8 mouse cellular contexts compared by ENCODE assay signal in genomic region chr11:60779673-60780189, GRCm38 (mm10). TPM values are rescaled to one million over a fixed set of nuclear protein-coding genes. Genes with fewer than 3 reads are reported as not detected.
A peak's percentile ranks its signal among the peaks of the same experiment; 100 is the strongest.
DNase-seq lines count a peak whose midpoint lies in the region; ATAC-seq and TF ChIP-seq lines count a peak whose summit lies in the region.

No protein-coding gene starts in this region.

- peak overlapping the region; percentile 89 for H3K9ac ChIP-seq in CH12.LX (ENCODE audit: insufficient read depth, low read depth)
- H3K9ac ChIP-seq in forebrain, postnatal 0 days = no peak overlapping the region
- H3K9ac ChIP-seq in liver, embryonic 16.5 days (ENCODE audit: low read depth, low read length) = no peak overlapping the region

- TF ChIP-seq RAD21 in CH12.LX (IDR thresholded peaks at IDR 0.05; ENCODE audit: low read depth, low read length) = peak; percentile 48

- H3K4me2 ChIP-seq in CH12.LX (ENCODE audit: insufficient read depth, low read depth, poor library complexity, severe bottlenecking) = peak overlapping the region; percentile 72
- H3K4me2 ChIP-seq in forebrain, postnatal 0 days (ENCODE audit: low read depth) = peak overlapping the region; percentile 31; the same call in 1 of the 2 replicates
- H3K4me2 ChIP-seq in liver, embryonic 16.5 days (ENCODE audit: low read depth, low read length) = peak overlapping the region; percentile 60

- H3K27ac ChIP-seq in CH12.LX (ENCODE audit: insufficient read depth, low read depth) = no peak overlapping the region
- H3K27ac ChIP-seq in forebrain, postnatal 0 days (ENCODE audit: low read depth, low read length) = no peak overlapping the region
- H3K27ac ChIP-seq in liver, embryonic 16.5 days (ENCODE audit: low read length) = no peak overlapping the region

- dilution Hi-C loops in CH12.LX (cut with MboI; ENCODE audit: extremely low pct_ligation_motif_present, extremely low pct_unique_long_range_greater_than_20kb, low sequenced_read_pairs) = no loop called here

- peaks cover 89% of the 10 kb centered on the region for H3K79me2 ChIP-seq in CH12.LX (replicated peaks; ENCODE audit: control insufficient read depth, extremely low read depth, insufficient read depth, poor library complexity, severe bottlenecking)

- no peak for TF ChIP-seq EP300 in CH12.LX (IDR thresholded peaks at IDR 0.05; ENCODE audit: low read length)

- in situ Hi-C loops in CH12.LX (cut with MboI; ENCODE audit: low pct_ligation_motif_present, low pct_unique_long_range_greater_than_20kb, low sequenced_read_pairs) = loop anchor here (5.0 kb wide), 2 partner anchors 33 to 93 kb away; partner anchors contain the start of gene Shmt1

- no peaks in the 10 kb centered on the region for H3K27me3 ChIP-seq in CH12.LX (replicated peaks)
- H3K27me3 ChIP-seq in forebrain, postnatal 0 days (ENCODE audit: insufficient read depth, low read length) = no peaks in the 10 kb centered on the region
- no peaks in the 10 kb centered on the region for H3K27me3 ChIP-seq in liver, embryonic 16.5 days (ENCODE audit: control insufficient read depth, insufficient read depth, low read depth, low read length)

- DNase-seq in gastrocnemius, adult 18-20 months (ENCODE audit: low spot score) = peak; percentile 44
- DNase-seq in gastrocnemius, postnatal 4 days (ENCODE audit: low spot score in 2 of 2) = no peak
- no peak for DNase-seq in CH12.LX (ENCODE audit: extremely low read depth)
- DNase-seq in forebrain, postnatal 0 days = no peak
- DNase-seq in urinary bladder, adult 2 months (ENCODE audit: low spot score) = no peak
- DNase-seq in layer of hippocampus, adult 18-20 months (ENCODE audit: low spot score in 2 of 2) = no peak

- TF ChIP-seq POLR2A in CH12.LX (IDR thresholded peaks at IDR 0.05; ENCODE audit: low read depth, low read length) = no peak

- ATAC-seq in forebrain, postnatal 0 days = no peak
- ATAC-seq in liver, embryonic 16.5 days (ENCODE audit: low read depth) = no peak
- no peak for ATAC-seq in CD4-positive, CD25-positive, alpha-beta regulatory T cell, adult 4 months

- H3K4me1 ChIP-seq in CH12.LX (ENCODE audit: control insufficient read depth in 1 of 2, insufficient read depth in 2 of 2) = peaks cover 6 to 68% of the 10 kb centered on the region in 2 experiments; a peak in 3 of 4 replicates
- H3K4me1 ChIP-seq in forebrain, postnatal 0 days (ENCODE audit: insufficient read depth) = peaks cover 38% of the 10 kb centered on the region
- peaks cover 57% of the 10 kb centered on the region for H3K4me1 ChIP-seq in liver, embryonic 16.5 days (ENCODE audit: control insufficient read depth, low read depth, low read length)

- H3K4me3 ChIP-seq in CH12.LX (replicated peaks in 1 of 3; ENCODE audit: low read depth in 2 of 3, low read length in 2 of 3, poor library complexity in 1 of 3) = peak overlapping the region; percentile 78 to 98 (median 79)
- H3K4me3 ChIP-seq in forebrain, postnatal 0 days (ENCODE audit: low read depth, low read length) = no peak overlapping the region
- H3K4me3 ChIP-seq in liver, embryonic 16.5 days (ENCODE audit: low read depth, low read length) = peak overlapping the region; percentile 43

- TF ChIP-seq CTCF in CH12.LX (conservative IDR thresholded peaks at IDR 0.05 in 1 of 2, IDR thresholded peaks at IDR 0.05 in 1 of 2; ENCODE audit: low read depth in 2 of 2, low read length in 2 of 2) = peak; percentile 13 to 53; a peak in 2 of 4 replicates
- no peak for TF ChIP-seq CTCF in forebrain, postnatal 0 days (IDR thresholded peaks at IDR 0.05; ENCODE audit: low read depth)

- H3K9me3 ChIP-seq in CH12.LX (replicated peaks; ENCODE audit: low read length) = no peaks in the 10 kb centered on the region
- H3K9me3 ChIP-seq in forebrain, postnatal 0 days (ENCODE audit: low read length) = no peaks in the 10 kb centered on the region
- no peaks in the 10 kb centered on the region for H3K9me3 ChIP-seq in liver, embryonic 16.5 days (replicated peaks; ENCODE audit: control insufficient read depth, low read length)

- 92% methylated on average over 10 of the region's 10 CpGs for WGBS in forebrain, postnatal 0 days
- WGBS in liver, embryonic 16.5 days (ENCODE audit: insufficient replicate concordance) = 78% methylated on average over 10 of the region's 10 CpGs

- peaks cover 34 to 58% of the 10 kb centered on the region in 2 experiments for H3K36me3 ChIP-seq in CH12.LX (replicated peaks in 1 of 2; ENCODE audit: control insufficient read depth in 1 of 2, insufficient read depth in 1 of 2, low read length in 1 of 2)
- peaks cover 16% of the 10 kb centered on the region for H3K36me3 ChIP-seq in forebrain, postnatal 0 days (ENCODE audit: insufficient read depth)
- peaks cover 2% of the 10 kb centered on the region; the same call in 1 of the 2 replicates for H3K36me3 ChIP-seq in liver, embryonic 16.5 days (ENCODE audit: control insufficient read depth, insufficient read depth)

TF ChIP-seq in CH12.LX, 34 proteins besides CTCF, POLR2A, EP300 and RAD21 (continues in another document):
- TF ChIP-seq MXI1 (IDR thresholded peaks at IDR 0.05; ENCODE audit: low read depth, low read length) (peak; percentile 35; the same call in 1 of the 2 replicates), SMC3 (IDR thresholded peaks at IDR 0.05; ENCODE audit: low read depth, low read length) (peak; percentile 34; the same call in 1 of the 2 replicates)

RNA-seq across cellular contexts. Expression of gene Smcr8, which starts 2.4 kb away (rescaled TPM):
- 10 to 100 TPM; 18.4 to 18.5 TPM for total RNA-seq in gastrocnemius, adult 18-20 months (2021)
- total RNA-seq in gastrocnemius, postnatal 4 days (2021) = 10 to 100 TPM; 15.9 to 18.0 TPM
- total RNA-seq in CH12.LX (2012; rRNA removed) (22.4 and 24.6 TPM in 2 replicates), CH12.LX (2014; rRNA removed) (8.5 and 11.0 TPM in 2 replicates)
- polyA plus RNA-seq in CH12.LX (2012; ENCODE audit: insufficient read length, low read depth) = 24.5 and 27.5 TPM in 2 replicates
- 11.4 and 15.4 TPM in 2 replicates for total RNA-seq in forebrain, postnatal 0 days (2014; rRNA removed)
- 2.6 and 3.2 TPM in 2 replicates for polyA plus RNA-seq in forebrain, postnatal 0 days (2015; fragmentation: Nextera tagmentation; extraction: Ambion mirVana)
- polyA plus RNA-seq in liver, embryonic 16.5 days (2015; fragmentation: Nextera tagmentation; extraction: Ambion mirVana) = 3.3 and 3.6 TPM in 2 replicates
- 8.2 and 8.9 TPM in 2 replicates for polyA plus RNA-seq in urinary bladder, adult 2 months (2012; rRNA removed)
- 1 to 10 TPM; 5.7 to 6.6 TPM for polyA plus RNA-seq in CD4-positive, CD25-positive, alpha-beta regulatory T cell, adult 4 months (2017; shearing (Covaris generic))
- total RNA-seq in layer of hippocampus, adult 18-20 months (2021) = 10 to 100 TPM; 32.9 to 34.1 TPM

RNA-seq across cellular contexts. Expression of gene Top3a, which starts 2.6 kb away (rescaled TPM):
- total RNA-seq in gastrocnemius, adult 18-20 months (2021) = 1 to 10 TPM; 3.7 to 5.0 TPM
- total RNA-seq in gastrocnemius, postnatal 4 days (2021) = 10 to 100 TPM in 1 of 2 experiments, 1 to 10 TPM in 1; 9.4 to 10.6 TPM
- total RNA-seq in CH12.LX (2012; rRNA removed) = 28.8 and 28.9 TPM in 2 replicates
- total RNA-seq in CH12.LX (2014; rRNA removed) = 19.6 and 20.6 TPM in 2 replicates
- 38.9 and 43.7 TPM in 2 replicates for polyA plus RNA-seq in CH12.LX (2012; ENCODE audit: insufficient read length, low read depth)
- total RNA-seq in forebrain, postnatal 0 days (2014; rRNA removed) = 9.2 and 11.5 TPM in 2 replicates
- polyA plus RNA-seq in forebrain, postnatal 0 days (2015; fragmentation: Nextera tagmentation; extraction: Ambion mirVana) = 2.8 and 3.9 TPM in 2 replicates
- 5.5 and 6.2 TPM in 2 replicates for polyA plus RNA-seq in liver, embryonic 16.5 days (2015; fragmentation: Nextera tagmentation; extraction: Ambion mirVana)
- polyA plus RNA-seq in urinary bladder, adult 2 months (2012; rRNA removed) = 7.3 and 7.9 TPM in 2 replicates
- 10 to 100 TPM; 13.8 to 25.0 TPM for polyA plus RNA-seq in CD4-positive, CD25-positive, alpha-beta regulatory T cell, adult 4 months (2017; shearing (Covaris generic))
- total RNA-seq in layer of hippocampus, adult 18-20 months (2021) = 1 to 10 TPM; 5.7 to 6.0 TPM

RNA-seq across cellular contexts. Expression of gene Shmt1, which starts 31.8 kb away (rescaled TPM):
- total RNA-seq in gastrocnemius, adult 18-20 months (2021) = 10 to 100 TPM; 10.6 to 13.9 TPM
- total RNA-seq in gastrocnemius, postnatal 4 days (2021) = 10 to 100 TPM; 29.0 to 34.1 TPM
- 136 and 189 TPM in 2 replicates for total RNA-seq in CH12.LX (2012; rRNA removed)
- total RNA-seq in CH12.LX (2014; rRNA removed) = 197 and 235 TPM in 2 replicates
- polyA plus RNA-seq in CH12.LX (2012; ENCODE audit: insufficient read length, low read depth) = 178 TPM in 2 replicates
- total RNA-seq in forebrain, postnatal 0 days (2014; rRNA removed) = 6.0 and 6.4 TPM in 2 replicates
- polyA plus RNA-seq in forebrain, postnatal 0 days (2015; fragmentation: Nextera tagmentation; extraction: Ambion mirVana) = 7.5 and 7.7 TPM in 2 replicates
- 56.9 and 62.6 TPM in 2 replicates for polyA plus RNA-seq in liver, embryonic 16.5 days (2015; fragmentation: Nextera tagmentation; extraction: Ambion mirVana)
- polyA plus RNA-seq in urinary bladder, adult 2 months (2012; rRNA removed) = 11.6 and 14.1 TPM in 2 replicates
- polyA plus RNA-seq in CD4-positive, CD25-positive, alpha-beta regulatory T cell, adult 4 months (2017; shearing (Covaris generic)) = 10 to 100 TPM; 18.6 to 33.7 TPM
- total RNA-seq in layer of hippocampus, adult 18-20 months (2021) = 1 to 10 TPM; 5.1 to 7.2 TPM

RNA-seq across cellular contexts. Expression of gene Dhrs7b, which starts 50.7 kb away (rescaled TPM):
- total RNA-seq in gastrocnemius, adult 18-20 months (2021) = 10 to 100 TPM; 21.0 to 21.5 TPM
- total RNA-seq in gastrocnemius, postnatal 4 days (2021) = 10 to 100 TPM; 14.9 to 16.7 TPM
- total RNA-seq in CH12.LX (2012; rRNA removed) (63.5 and 63.7 TPM in 2 replicates), CH12.LX (2014; rRNA removed) (59.2 and 59.6 TPM in 2 replicates)
- polyA plus RNA-seq in CH12.LX (2012; ENCODE audit: insufficient read length, low read depth) = 43.3 and 46.6 TPM in 2 replicates
- total RNA-seq in forebrain, postnatal 0 days (2014; rRNA removed) = 29.1 and 38.2 TPM in 2 replicates
- polyA plus RNA-seq in forebrain, postnatal 0 days (2015; fragmentation: Nextera tagmentation; extraction: Ambion mirVana) = 30.9 and 34.6 TPM in 2 replicates
- polyA plus RNA-seq in liver, embryonic 16.5 days (2015; fragmentation: Nextera tagmentation; extraction: Ambion mirVana) = 18.1 and 21.2 TPM in 2 replicates
- 17.0 and 17.2 TPM in 2 replicates for polyA plus RNA-seq in urinary bladder, adult 2 months (2012; rRNA removed)
- polyA plus RNA-seq in CD4-positive, CD25-positive, alpha-beta regulatory T cell, adult 4 months (2017; shearing (Covaris generic)) = 10 to 100 TPM; 22.4 to 24.8 TPM
- 10 to 100 TPM; 27.2 to 30.8 TPM for total RNA-seq in layer of hippocampus, adult 18-20 months (2021)

RNA-seq across cellular contexts. Expression of gene Mief2, which starts 51.5 kb away (rescaled TPM):
- total RNA-seq in gastrocnemius, adult 18-20 months (2021) = 10 to 100 TPM; 75.2 to 94.4 TPM
- 10 to 100 TPM; 70.6 to 76.5 TPM for total RNA-seq in gastrocnemius, postnatal 4 days (2021)
- total RNA-seq in CH12.LX (2012; rRNA removed) (12.7 and 16.3 TPM in 2 replicates), CH12.LX (2014; rRNA removed) (6.8 and 7.2 TPM in 2 replicates)
- polyA plus RNA-seq in CH12.LX (2012; ENCODE audit: insufficient read length, low read depth) = 9.9 and 10.9 TPM in 2 replicates
- total RNA-seq in forebrain, postnatal 0 days (2014; rRNA removed) = 35.7 and 40.4 TPM in 2 replicates
- 25.4 and 26.5 TPM in 2 replicates for polyA plus RNA-seq in forebrain, postnatal 0 days (2015; fragmentation: Nextera tagmentation; extraction: Ambion mirVana)
- polyA plus RNA-seq in liver, embryonic 16.5 days (2015; fragmentation: Nextera tagmentation; extraction: Ambion mirVana) = 2.2 and 2.3 TPM in 2 replicates
- polyA plus RNA-seq in urinary bladder, adult 2 months (2012; rRNA removed) = 15.9 and 18.0 TPM in 2 replicates
- 10 to 100 TPM in 1 of 2 experiments, 1 to 10 TPM in 1; 9.1 to 12.2 TPM for polyA plus RNA-seq in CD4-positive, CD25-positive, alpha-beta regulatory T cell, adult 4 months (2017; shearing (Covaris generic))
- 10 to 100 TPM; 22.9 to 26.2 TPM for total RNA-seq in layer of hippocampus, adult 18-20 months (2021)
